Mouse (Mus musculus) erythroblast, adult 5-6 weeks (primary cell): ENCODE results near the gene Zdhhc15. TPM values are rescaled to one million over a fixed set of nuclear protein-coding genes. Genes with fewer than 3 reads are reported as not detected.

Experiments used
- ATAC-seq: replicated peaks from 2 replicates; pipeline ENCODE4 v1.8.0; 2016; ENCODE audit warnings: moderate number of reproducible peaks, mild to moderate bottlenecking, moderate TSS enrichment, inconsistent platforms; ENCODE audit not compliant: poor library complexity, low FRiP score, severe bottlenecking
- total RNA-seq, 2 experiments: library from RNA; stranded (forward) in 1 of 2; stranded (reverse) in 1 of 2; fragments of 150-400 nt in 1 of 2; fragments of 200-764, 138-1000 nt in 1 of 2; gene quantifications; 2 replicates each; pipeline versions ENCODE4 v1.2.3 to v1.2.4; 2015 to 2017; ENCODE audit warnings: low replicate concordance in 2 of 2

Gene Zdhhc15
- total RNA-seq (2015; ENCODE audit: low replicate concordance) (1.2 and 1.5 TPM in 2 replicates), total RNA-seq (2017; ENCODE audit: low replicate concordance) (1.1 and 2.0 TPM in 2 replicates)

GRCm38 (mm10) chrX:104670757-104671549 lies at the start of gene Zdhhc15:
Gene Zdhhc15 (minus strand): TSS chrX:104671064.
- peak; percentile 97 for ATAC-seq

- no peak for ATAC-seq
These were observed 37.1 kb upstream of the Zdhhc15 start for GRCm38 (mm10) chrX:104707935-104708334.

GRCm38 (mm10) chrX:104669850-104670756 lies 761 bp downstream of the Zdhhc15 start:
- ATAC-seq: peak; percentile 64

GRCm38 (mm10) chrX:104656976-104657375 lies 13.9 kb downstream of the Zdhhc15 start:
- no peak for ATAC-seq

- no peak for ATAC-seq
These were observed 58.3 kb downstream of the Zdhhc15 start for GRCm38 (mm10) chrX:104612531-104612930.

- peak; percentile 83 for ATAC-seq
These were observed 67.0 kb downstream of the Zdhhc15 start for GRCm38 (mm10) chrX:104603738-104604430.

- ATAC-seq: peak; percentile 86
These were observed 68.5 kb downstream of the Zdhhc15 start for GRCm38 (mm10) chrX:104602168-104602859.

GRCm38 (mm10) chrX:104573946-104574345 lies 96.9 kb downstream of the Zdhhc15 start:
- ATAC-seq: no peak

GRCm38 (mm10) chrX:104567497-104567896 lies 103.4 kb downstream of the Zdhhc15 start:
- peak; percentile 74 for ATAC-seq

GRCm38 (mm10) chrX:104545283-104545682 lies 125.6 kb downstream of the Zdhhc15 start:
- ATAC-seq: peak; percentile 59; the same call in 1 of the 2 replicates

- ATAC-seq: peak; percentile 87
These were observed 126.8 kb downstream of the Zdhhc15 start for GRCm38 (mm10) chrX:104543919-104544595.

GRCm38 (mm10) chrX:104542635-104543034 lies 128.2 kb downstream of the Zdhhc15 start:
- no peak for ATAC-seq

GRCm38 (mm10) chrX:104501765-104502164 lies 169.1 kb downstream of the Zdhhc15 start:
- ATAC-seq: no peak

- ATAC-seq: no peak
These were observed 181.1 kb downstream of the Zdhhc15 start for GRCm38 (mm10) chrX:104489626-104490355.

GRCm38 (mm10) chrX:104488870-104489467 lies 181.9 kb downstream of the Zdhhc15 start:
- ATAC-seq: no peak

- ATAC-seq: no peak
These were observed 182.8 kb downstream of the Zdhhc15 start for GRCm38 (mm10) chrX:104488036-104488435.
